Mouse (Mus musculus) stomach, postnatal 0 days (tissue): ENCODE measurements around the gene Smoc2.

Source experiments
- CTCF ChIP-seq: IDR thresholded peaks from 2 replicates; pipeline ENCODE4 v1.5.1; 2016; ENCODE audit warnings: antibody characterized with exemption, low read depth, mild to moderate bottlenecking, moderate library complexity
- EP300 ChIP-seq: optimal IDR thresholded peaks from 2 replicates; pipeline ENCODE3; 2016; ENCODE audit warnings: antibody characterized with exemption

- TF ChIP-seq CTCF (no peak), EP300 (no peak)
These were observed 30.6 kb downstream of the Smoc2 start for GRCm38 (mm10) chr17:14309884-14310283.
